Mouse (Mus musculus): ENCODE results near the gene Muc2.

Gene Muc2

DNA sequence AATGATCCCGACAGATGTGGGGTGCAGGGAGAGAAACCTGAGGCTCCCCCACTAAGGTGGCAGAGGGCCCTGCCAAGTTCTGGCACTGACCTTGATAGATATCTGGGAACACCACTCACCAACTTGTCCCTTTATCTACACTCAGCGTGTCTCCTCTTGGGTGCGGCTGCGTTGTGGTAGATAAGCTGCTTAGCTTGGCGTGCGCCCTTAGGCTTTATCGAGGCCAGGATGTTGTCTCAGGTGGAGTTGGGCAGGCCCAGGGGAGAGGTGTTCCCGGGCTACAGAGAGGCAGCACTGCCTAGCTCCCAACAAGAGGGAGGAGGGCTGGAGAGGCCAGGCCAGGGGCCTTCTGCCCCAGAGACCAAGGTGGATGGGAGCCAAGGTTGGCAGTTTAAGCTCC lies 80.8 kb downstream of the Muc2 start:
- no peak for DNase-seq

DNA sequence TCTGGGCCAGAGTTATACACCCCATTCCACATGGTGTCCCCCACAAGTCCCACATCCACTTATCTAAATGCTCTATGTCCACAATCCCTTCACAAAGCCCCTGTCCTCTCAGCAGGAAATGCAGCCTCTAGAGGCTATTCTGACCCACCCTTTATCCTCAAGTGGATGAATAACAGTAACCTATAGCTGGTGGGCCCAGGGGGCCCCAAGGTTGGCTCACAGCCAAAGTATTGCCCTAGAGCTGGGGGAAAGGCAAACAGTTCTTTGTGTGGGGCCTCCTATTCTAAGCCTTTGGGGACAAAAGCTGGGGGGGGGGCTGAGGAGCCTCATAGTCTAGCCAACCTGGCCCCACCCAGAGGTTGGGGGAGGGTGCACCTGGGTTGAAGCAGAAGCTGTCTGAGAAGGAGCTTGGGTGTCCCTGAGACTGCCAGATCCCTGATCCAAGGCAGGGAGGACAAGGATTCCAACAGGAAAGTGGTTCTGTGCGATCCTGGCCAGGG lies 82.0 kb downstream of the Muc2 start:
- no peak for DNase-seq

DNA sequence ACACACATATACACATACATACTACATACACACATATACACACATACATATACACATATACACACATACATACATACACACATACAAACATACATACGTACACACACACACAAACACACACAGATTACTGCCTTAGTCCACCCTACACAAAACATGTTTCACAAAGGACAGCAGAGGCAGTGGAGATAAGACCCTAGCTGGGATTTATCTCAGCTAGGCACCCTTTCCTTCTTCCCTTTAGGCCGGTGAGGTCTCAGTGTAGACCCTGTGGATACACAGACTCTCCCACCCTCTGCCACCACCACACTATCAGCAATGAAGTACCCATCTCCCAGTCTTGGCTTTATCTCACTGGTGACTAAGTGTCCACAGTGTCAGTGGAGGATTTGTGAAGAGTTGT lies 84.7 kb downstream of the Muc2 start:
- DNase-seq, result no peak

DNA sequence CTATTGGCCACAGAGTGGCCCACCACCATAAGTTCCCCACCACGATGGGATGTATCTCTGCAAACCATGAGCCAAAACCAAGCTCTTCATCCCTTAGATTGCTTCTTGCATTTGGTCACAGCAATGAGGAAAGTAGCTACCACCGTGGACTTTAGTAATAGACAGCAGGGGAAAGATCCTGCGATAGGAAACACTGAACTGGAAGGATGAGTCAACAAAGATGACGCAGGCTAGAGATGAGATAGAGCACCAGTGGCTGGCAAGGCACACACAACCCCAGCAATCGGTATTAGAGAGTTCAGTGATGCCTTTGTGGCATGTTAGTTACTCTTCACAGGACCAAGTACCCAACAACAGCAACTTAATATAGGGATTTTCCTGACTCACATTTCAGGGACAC lies 86.1 kb downstream of the Muc2 start:
- DNase-seq, result no peak

DNA sequence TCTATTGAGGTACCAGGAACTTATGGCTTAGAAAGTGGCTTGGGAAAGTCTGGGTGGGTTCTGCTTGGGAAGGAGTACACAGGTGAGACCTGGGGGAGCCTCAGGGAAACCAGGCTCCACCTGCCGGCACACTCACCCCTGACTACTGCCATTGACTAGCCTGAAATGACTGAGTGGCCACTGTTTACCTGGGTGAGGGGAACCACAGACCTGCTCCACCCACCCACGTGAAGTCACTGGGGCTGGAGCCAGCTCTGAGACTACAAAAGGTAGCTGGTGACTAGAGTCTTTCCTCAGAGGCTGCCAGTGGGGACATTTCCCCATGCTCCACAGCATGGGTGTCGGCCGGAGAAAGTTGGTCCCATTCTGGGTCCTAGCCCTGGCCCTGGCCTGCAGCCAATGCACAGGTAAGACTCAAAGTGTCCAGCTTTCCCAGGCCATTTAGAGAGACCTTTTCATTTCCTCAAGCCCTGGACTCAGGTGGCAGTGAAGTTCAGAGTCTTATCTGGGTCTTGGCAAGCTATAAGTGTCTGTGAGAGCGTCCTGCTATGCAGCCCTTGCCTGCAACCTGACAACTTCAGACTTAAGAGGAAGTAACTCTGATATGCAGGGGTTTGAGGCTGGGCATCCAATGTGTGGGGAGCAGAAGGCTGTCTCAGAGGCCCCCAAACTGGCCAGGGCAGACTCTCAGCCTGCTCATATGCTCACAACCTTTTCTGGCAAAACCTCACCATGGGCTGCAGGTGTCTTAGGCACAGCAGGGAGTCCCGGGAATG lies 98.7 kb downstream of the Muc2 start, which contains the start of gene Muc5ac:
Gene Muc5ac, plus strand, starts transcription at position 296 of the 776 bp plus-strand sequence.
- DNase-seq, result no peak

DNA sequence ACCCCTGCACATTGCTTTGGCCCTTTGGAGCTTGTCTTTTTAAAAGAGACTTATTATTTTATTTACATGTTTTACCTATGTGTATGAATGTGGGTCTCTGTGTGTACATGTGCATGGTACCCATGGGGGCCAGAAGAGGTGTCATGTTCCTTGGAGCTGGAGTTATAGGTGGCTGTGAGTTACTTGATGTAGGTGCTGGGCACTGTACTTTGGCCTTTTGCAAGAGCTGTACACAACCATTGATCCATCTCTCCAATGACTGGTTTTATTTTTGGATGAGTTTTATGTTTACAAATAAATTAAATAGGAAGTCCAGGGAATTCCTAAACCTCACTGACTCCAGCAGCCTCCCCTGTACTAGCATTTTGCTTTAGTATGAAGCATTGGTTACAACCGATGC lies 104.1 kb downstream of the Muc2 start:
- no peak for DNase-seq

DNA sequence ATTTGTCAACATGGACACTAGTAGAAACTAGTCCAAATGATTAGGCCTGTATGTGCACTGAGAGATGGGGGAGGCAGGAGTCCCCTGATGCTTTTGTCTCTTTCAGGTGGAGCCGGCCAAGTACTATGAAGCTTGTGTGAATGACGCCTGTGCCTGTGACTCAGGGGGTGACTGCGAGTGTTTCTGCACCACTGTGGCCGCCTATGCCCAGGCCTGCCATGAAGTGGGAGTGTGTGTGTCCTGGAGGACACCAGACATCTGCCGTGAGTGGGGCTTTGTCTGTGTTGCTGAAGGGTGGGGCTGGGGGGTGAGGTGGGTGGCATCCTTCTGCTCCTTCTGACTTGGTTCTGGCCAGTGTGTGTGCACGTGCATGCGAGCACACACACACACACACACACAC lies 113.1 kb downstream of the Muc2 start:
- DNase-seq, result no peak

All from cerebellum, adult 9-10 months (tissue).